Mouse (Mus musculus): ENCODE results near the gene Slc6a11.

DNA sequence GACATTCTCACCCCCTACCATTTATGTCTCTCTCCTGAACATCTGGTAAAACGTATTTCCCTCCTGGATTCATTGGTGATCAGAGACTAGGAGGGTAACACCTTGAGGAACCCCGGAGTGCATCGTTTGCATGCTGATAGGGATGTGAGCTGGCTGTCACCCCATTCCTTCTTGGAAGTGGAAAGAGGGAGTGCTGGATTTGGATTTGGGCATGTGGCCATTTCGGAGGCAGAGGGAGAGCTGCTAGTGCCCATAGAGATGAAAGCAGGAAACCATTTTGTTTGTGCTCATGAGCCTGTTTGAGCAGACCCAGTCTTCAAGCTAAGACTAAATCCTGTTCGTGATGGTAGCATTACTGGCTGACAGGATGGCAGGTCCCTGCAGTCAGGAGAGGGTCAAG, 160.4 kb downstream of the Slc6a11 start:
- TF ChIP-seq CTCF (IDR thresholded peaks at IDR 0.05; ENCODE audit: low read depth) (no peak), EP300 (IDR thresholded peaks at IDR 0.05; ENCODE audit: low read depth) (no peak)
